ENCODE assay signal across 9 mouse cellular contexts in the genomic region with DNA sequence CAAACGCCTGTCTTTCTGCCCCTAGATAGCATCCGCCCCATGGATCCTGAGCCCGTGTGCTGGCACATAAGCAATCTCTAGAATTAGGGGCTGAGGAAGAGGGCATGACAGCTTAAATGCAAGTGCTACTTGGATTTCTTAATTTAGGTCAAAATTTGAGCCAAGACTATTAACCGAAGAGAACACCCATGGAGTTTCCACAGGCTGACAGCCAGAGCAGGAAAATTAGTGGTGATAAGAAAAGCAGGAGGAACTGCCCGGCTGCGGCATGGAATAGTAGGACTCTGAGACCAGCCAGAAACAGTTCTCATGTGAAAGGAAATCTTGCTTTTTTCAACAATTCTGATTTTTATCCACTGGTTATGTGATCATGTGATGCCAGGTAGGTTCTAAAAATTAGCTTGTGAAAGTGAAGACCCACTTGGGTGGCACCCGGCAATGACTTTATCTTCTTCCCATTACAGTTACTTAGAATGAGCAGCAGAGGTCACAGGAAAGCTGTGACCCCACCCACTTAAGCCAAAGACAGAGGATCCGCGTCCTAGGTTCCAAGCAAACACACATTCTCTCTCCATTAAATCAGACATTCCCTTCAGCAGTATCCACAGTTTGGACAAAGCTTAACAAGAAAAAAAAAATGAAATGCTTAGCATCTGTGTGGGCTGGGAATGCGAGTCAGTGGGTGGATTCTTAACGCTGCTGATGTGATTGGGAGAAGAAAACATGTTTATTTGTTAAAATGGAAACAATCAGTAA.
DNase-seq lines count a peak whose midpoint lies in the region; ATAC-seq lines count a peak whose summit lies in the region.
"Had no signal": no experiment of that assay in that cellular context is flagged by ENCODE, and none has a peak within 500 bp of the region (broad histone marks: within the 10 kb centered on the region; RNA-seq: fewer than 3 reads in every experiment).

No protein-coding gene starts in this region.

- H3K4me3 ChIP-seq in heart, embryonic 16.5 days (ENCODE audit: low read length): no peak overlapping the region
- H3K4me3 ChIP-seq: embryonic facial prominence, embryonic 13.5 days had no signal

- peak; percentile 18 to 33 for DNase-seq in cerebellum, postnatal 25 days
- DNase-seq in cerebellum, adult 9-10 months: no peak
- peak; percentile 15 to 40 for DNase-seq in kidney, postnatal 4 days
- no peak for DNase-seq in kidney, adult 8-10 months
- peak; percentile 64 for DNase-seq in skeletal muscle tissue, adult 2 months (ENCODE audit: low read depth, low spot score)
- no peak for DNase-seq in adrenal gland, adult (ENCODE audit: inconsistent age in 2 of 2, low spot score in 1 of 2)
- DNase-seq in adrenal gland, adult 8-10 months: no peak

- ATAC-seq in heart, embryonic 16.5 days (replicated peaks; ENCODE audit: extremely low read depth, insufficient read depth, low FRiP score): peak; percentile 60

- peaks cover 16% of the 10 kb centered on the region for H3K4me1 ChIP-seq in heart, embryonic 16.5 days (ENCODE audit: control insufficient read depth, insufficient read depth, low read length)

- WGBS in heart, embryonic 16.5 days: 28% methylated on average over 11 of the region's 11 CpGs

- H3K9me3 ChIP-seq in heart, embryonic 16.5 days (replicated peaks; ENCODE audit: control insufficient read depth, low read length): no peaks in the 10 kb centered on the region
- H3K9me3 ChIP-seq: embryonic facial prominence, embryonic 13.5 days had no signal

- no peak overlapping the region for H3K9ac ChIP-seq in heart, embryonic 16.5 days (ENCODE audit: low read length)
- H3K9ac ChIP-seq: embryonic facial prominence, embryonic 13.5 days had no signal

- peak overlapping the region; percentile 33 for H3K27ac ChIP-seq in heart, embryonic 16.5 days (ENCODE audit: low read length)
- H3K27ac ChIP-seq: embryonic facial prominence, embryonic 13.5 days had no signal

- no peaks in the 10 kb centered on the region for H3K27me3 ChIP-seq in heart, embryonic 16.5 days (ENCODE audit: control insufficient read depth, insufficient read depth, low read length)
- H3K27me3 ChIP-seq: embryonic facial prominence, embryonic 13.5 days had no signal

- H3K4me2 ChIP-seq in heart, embryonic 16.5 days (ENCODE audit: low read depth, low read length): peak overlapping the region; percentile 4; the same call in 1 of the 2 replicates
- H3K4me2 ChIP-seq: embryonic facial prominence, embryonic 13.5 days had no signal

- H3K36me3 ChIP-seq in heart, embryonic 16.5 days (ENCODE audit: control insufficient read depth, insufficient read depth): peaks cover 3% of the 10 kb centered on the region; the same call in 1 of the 2 replicates

Comparison
In these comparisons a context has a peak if more than half of its experiments do, and no peak if none do; other contexts are left out.
1. DNase-seq: peak in cerebellum, postnatal 25 days (2 of 2), kidney, postnatal 4 days (2 of 2) and skeletal muscle tissue, adult 2 months (single experiment); none in cerebellum, adult 9-10 months (single experiment), kidney, adult 8-10 months (0 of 2), adrenal gland, adult (0 of 2) and adrenal gland, adult 8-10 months (single experiment).